Mouse (Mus musculus) right cerebral cortex, postnatal 25 days (tissue): ENCODE results near the gene Ttc25.
"Not testable (repeated sequence)": the region's sequence is repeated elsewhere in the genome, so short reads cannot be mapped to it uniquely, and the experiment has no call there.

Experiments
- DNase-seq: peaks from one replicate; pipeline ENCODE4 v3.0.0; 2022

Gene Ttc25

DNA sequence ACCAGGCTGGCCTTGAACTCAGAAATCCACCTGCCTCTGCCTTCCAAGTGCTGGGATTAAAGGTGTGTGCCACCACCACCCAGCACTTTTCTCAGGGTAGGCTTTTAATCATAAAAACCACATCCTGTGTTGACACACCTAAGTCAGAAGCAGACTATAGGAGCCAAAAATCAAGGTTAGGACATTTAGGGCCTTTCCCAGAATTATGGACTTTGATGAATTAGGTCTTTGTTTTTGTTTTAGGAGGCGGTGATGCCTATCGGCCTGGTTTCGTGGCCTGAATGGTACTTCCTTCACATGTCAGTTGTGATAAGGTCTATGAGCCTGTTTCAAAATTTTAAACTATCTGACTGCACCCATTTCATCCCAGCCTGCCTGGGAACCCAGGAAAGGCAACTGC lies 28.8 kb downstream of the Ttc25 start:
- no peak for DNase-seq

DNA sequence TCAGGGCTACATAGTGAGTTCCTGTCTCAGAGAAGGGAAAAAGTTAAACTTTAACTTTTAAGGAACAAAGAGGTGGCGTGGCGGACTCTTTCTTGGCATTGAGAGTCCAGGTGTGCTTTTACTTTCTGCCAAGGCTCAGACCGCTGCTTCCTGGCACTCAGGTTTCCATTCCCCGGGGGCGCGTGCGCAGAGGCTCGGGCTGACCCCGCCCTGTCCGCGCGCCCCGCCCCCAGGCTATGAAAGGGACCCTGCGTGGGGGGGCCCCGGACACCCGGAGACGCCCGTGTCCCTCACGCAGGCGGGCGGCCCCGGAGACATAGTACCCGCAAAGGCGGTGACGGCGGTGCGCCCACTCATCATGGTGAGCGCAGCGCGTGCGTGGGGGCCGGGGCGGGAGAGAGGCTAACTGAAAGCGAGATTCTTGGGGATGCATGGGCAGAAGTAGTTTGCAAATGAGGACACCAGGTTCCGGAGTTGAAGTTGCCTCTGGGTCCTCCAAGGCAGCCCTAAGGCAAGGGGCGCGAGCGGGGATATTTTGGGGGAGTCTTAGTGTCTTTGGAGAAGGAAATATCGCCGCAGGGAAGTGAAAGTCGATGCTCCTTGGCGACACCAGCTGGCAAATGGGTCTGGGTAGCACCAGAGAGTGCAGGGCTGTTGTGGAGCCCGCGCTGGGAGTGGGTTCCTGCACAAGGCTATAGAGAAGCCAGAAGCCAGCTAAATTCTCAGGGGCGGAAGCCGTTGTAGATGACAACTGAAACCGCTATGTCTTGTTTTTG lies 29.5 kb downstream of the Ttc25 start, which contains the start of gene Cnp:
Cnp (plus strand) TSS at position 197 of the 776 bp plus-strand sequence.
- peak; percentile 58 for DNase-seq

DNA sequence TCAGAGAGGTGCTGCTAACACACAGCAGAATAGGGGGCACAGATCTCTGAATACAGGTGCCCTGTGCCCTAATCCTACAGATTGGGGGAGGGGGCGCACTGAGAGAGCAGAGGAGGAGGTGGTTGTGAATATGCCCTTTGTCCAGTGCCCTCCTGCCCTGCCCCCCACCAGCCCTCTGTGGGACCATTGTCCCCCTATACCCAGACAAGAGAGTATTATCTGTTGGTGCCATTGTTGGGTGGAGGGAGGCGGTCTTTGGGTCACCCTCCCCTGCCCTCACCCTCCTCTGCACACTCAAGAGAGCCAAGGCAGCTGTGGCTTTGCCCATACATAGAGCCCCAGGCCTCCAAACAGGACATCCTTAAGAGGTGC lies 30.1 kb downstream of the Ttc25 start:
- no peak for DNase-seq

DNA sequence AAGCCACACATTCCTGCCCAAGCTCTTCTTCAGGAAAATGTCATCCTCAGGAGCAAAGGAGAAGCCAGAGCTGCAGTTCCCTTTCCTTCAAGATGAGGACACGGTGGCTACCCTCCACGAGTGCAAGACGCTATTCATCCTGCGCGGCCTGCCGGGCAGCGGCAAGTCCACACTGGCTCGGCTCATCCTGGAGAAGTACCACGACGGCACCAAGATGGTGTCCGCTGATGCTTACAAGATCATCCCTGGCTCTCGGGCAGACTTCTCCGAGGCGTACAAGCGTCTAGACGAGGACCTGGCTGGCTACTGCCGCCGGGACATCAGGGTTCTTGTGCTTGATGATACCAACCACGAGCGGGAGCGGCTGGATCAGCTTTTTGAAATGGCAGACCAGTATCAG lies 30.8 kb downstream of the Ttc25 start:
- no peak for DNase-seq

DNA sequence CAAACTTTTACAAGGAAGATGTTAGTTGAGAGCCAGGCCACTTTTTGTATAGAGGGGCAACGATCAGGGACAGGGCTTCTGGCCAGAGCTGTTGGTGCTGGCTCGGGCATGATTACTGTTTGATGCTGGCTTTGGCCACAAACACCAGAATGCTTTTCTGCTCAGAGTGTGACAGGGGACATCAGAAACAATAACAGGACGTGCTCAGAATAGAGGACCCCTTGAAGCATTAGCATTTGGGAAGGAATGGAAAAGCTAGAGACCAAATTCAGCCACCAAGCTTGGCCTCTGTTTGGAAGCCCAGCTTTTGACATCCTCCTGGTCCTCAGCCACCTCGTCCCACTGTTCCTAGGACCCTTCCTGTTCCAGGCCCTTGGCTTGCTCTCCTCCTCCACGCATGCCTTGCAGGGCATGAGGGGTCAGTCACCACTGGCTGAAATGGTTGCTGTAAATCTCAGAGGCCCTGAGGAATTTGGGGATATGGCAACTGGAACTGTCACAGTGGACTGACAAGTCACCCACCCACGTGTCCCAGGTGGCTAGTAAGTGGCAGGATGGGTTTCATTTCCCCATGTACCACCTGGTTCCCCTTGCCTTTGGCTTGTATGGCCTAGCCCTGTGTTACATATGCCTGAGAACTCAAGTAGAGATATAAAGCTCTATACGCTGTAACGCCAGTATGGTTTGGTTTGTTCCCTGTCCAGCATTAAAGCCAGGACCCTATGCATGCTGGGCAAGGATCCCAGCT lies 32.6 kb downstream of the Ttc25 start:
- DNase-seq = no peak

DNA sequence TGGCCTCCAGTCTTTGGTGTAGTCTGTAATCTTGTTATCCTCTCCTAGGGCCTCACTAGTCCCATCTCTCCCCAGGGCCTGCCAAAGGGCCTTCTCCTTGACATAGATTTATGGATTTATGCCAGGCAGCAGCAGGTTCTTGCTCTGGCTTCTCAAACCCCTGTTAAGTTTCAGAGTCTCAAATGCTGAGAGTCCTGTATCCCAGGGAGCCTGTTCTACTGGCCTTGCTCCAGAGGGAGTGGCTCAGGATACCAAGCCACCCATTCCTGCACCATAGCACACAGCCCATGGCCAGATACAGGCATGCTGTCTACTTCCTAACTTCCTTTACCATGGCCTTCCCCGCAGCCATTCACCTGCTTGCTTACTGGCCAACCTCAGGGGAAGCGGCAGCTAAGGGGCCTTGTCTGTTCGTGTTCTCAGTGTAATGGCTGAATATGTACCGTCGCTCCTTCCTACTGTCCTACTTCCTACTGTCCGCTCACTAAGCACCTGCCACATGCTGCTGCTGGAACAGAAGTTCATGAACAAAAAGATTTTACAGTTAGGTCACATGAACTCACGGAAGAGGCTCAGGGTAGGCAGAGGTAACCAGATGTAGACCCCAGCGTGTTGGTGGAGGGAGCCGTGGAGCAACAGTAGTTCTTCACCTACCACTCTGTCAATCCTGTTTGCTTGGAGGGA lies 33.9 kb downstream of the Ttc25 start:
- no peak for DNase-seq

DNA sequence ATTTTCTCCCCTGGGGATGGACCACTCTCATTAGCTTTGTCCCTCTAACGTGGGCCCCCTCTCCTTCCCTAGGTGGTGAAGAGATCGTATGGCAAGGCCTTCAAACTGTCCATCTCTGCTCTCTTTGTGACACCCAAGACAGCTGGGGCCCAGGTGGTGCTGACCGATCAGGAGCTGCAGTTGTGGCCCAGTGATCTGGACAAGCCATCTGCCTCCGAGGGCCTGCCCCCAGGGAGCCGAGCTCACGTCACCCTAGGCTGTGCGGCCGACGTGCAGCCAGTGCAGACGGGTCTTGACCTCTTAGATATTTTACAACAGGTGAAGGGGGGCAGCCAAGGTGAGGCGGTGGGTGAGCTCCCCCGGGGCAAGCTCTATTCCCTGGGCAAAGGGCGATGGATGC lies 34.9 kb downstream of the Ttc25 start:
- DNase-seq = no peak

DNA sequence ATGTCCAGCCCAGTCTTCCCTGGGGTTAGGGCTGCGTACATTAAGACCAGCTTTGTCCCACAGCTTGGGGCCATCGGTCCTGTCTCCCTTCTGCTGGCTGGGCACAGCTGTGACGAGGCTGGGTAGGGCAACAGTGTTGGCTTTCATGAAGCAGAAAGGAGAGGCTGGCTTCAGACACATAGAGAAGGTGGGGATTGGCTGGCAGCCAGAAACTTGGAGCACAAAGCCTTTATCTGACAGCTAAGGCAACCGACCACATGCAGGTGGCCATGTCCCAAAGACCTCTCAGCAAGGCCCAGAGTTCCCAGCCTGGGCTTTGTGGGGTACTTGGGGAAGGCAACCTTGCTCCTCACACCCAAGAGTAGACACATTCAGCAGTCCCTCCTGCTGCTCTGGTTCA lies 36.3 kb downstream of the Ttc25 start:
- DNase-seq = no peak

DNA sequence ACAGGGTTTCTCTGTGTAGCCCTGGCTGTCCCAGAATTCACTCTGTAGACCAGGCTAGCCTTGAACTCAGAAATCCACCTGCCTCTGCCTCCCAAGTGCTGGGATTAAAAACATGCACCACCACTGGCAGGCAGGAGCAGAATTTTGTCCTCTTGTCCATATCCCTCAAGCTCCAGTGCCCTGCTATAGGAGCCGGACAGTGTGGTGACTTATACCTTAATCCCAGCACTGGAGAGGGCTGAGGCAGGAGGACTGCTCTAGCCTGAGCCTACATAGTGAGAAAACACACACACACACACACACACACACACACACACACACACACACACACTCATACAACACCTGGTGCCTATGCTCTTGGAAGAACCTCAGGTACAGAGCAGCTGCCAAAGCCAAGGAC lies 37.0 kb downstream of the Ttc25 start:
- not testable (repeated sequence) for DNase-seq

DNA sequence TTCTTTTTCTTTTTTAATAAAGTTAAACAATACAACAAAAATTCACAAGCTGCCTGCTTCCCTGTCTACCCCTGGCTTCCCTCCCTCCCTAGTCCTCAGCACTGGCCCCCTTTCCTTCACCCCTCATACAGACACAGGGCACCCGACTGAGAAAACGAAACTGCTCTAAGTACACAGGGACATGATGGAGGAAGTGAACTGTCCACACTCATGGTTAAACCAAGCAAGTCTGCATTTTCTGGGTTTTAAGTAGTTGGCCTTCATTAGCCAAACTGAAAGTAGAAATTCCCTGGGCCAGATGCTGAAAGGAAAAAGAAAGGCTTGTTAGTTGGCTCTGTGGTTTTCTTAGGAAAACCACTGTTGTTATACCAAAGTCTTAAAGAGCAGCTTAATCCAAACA lies 37.4 kb downstream of the Ttc25 start:
- DNase-seq = no peak

DNA sequence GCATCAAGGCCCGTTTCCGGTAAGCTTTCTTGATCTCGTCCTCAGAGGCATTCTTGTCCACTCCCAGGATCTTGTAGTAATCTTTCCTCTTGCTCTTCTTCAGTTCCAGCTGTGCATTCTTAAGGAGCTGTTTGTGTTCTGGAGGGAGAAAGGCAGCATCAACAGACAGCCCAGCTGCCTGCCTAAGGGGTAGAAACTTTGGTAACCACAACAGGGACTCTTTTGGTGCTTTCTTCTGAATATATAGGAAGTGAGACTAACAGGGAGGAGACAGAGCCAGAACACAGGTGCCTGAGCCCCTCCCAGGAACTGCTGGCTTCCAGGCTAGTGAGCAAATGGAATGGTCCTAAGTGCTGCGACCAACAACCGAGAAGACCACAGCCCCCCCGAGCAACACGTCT lies 39.2 kb downstream of the Ttc25 start:
- DNase-seq = no peak

DNA sequence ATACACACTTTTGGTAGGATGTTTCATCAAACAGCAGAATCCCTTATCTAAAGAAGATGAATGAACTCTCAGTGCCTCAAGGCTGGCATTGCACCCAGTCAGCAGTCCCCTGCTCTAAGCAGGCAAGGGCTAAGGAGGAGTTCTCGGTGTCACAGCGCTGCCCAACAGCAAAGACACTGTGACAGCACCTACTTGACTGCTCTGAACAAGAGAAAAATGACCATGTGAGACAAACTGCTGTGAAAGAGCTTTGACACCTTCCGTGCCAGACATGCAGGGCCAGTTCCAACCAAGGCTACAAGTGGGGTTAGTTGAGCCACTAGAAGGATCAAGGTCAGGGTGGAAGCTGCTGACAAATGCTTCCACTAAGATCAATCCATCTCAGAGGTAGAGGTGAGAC lies 39.7 kb downstream of the Ttc25 start:
- no peak for DNase-seq

DNA sequence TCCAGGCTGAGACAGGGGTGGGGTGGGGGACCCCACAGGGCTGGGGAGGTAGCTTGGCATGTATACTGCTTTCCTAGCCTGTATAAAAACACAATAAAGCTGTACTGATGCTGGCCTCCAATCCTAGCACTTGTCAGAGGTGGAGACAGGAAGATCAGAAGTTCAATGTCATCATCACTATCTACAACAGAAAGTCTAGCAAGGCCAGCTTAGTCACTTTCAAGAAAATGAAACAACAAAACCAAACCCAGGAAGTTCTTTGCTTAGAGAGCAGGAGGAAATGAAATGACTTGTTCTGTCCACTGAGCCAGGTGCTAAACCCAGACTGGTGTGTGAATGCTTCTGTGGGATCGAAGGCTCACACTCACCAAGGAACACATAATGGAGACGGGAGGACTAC lies 43.1 kb downstream of the Ttc25 start:
- DNase-seq = no peak

DNA sequence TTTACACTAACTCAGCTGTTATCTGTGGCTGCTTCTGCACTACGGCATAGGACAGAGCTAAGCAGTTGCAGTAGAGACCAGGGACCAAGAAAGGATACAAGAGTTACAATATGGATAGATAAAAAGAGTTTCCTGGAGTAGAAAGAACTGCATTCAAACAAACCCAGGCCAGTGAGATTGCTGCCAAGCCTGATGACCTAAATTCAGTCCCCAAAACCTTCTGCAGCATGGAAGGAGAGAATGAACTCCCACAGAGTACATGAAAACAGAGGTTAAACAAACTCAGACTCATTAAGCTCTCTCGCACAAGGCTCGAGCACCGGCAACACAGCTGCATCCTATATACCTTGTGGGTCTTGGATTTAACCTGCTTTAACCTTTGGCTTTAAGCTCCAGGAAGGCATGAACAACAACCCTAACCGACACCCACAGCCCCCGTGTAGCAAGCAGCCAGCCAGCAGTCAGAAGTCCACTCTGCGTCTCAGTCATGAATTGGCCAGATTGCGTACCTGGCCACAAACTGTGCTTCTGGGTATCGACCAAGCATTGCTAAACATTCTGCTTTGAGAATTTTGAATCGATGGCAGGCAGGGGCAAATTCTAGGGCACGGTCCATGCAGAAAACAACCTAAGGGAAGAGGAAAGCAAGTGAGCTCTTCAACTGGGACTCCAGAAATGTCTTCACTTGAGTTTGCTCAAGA lies 47.1 kb downstream of the Ttc25 start:
- no peak for DNase-seq

DNA sequence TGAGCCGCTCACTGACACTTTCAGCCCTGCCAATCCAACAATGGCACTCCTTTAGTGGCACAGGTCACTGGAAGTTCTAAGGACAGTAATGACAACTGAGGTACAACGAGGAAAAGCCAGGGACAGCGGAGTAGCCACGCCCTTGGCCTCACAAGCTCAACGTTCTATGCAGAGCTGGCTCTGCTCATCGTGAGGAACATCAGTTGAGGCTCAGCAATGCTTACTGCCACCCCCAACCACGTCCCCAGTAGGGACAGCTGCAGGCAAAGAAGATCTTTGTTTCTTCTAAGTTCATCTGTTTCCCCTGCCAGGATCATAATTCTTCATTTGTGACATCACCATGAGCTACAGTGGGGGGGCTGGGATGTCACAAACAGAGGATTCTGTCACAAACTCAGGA lies 49.2 kb downstream of the Ttc25 start:
- no peak for DNase-seq

DNA sequence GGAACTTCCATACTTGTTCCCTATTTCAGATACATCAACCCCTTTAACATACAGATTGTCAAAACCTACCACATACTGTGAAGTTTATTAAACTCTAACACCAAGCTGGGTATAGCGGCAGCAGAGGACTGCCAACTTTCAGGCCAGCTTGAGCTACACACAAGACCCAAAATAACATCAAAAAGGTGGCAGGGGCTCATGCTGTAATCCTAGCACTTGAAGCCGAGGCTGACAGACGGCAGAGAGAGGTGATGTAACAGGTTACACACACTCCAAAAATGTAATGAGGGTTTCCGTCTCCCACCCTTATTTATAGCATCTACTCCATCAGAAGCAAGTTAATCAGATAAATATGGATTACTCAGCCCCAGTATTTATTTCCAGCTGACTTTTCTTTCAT lies 50.1 kb downstream of the Ttc25 start:
- DNase-seq = no peak

DNA sequence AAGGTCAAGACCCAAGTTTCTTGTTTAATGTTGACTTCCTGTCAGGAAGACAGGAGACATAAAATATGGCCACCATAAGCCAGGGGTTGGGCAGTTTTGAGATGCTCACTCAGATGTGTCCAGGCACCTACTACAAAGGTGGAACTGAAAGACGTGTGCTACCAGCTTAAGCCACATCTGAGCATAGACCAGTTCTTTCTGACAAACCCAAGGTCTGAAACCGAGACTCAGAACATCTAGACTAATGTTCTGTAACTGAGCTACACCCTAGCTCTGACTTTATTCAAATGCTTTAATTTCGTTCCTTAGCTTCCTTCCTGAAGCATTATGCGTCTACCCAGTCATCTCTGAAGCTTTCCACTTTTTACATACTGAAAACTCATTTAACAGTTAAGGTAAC lies 52.7 kb downstream of the Ttc25 start:
- DNase-seq = no peak

DNA sequence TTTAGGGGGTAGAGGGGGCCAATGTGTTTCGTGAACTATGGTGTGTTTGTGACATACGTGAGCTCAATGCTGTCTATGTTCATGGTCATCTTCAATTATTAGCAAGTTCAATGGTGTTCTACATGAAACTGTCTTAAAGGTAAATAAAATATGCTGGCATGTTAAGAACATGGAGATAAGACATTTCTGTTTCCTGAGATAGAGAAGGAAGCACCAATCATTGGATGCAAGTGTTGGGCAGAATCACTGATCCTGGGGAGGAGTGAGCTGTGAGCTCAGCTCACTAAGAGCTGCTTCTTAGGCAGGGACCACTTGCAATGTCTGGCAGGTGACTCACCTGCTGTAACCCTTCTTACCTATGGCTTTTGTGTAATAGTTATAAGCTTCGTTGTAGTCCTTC lies 56.0 kb downstream of the Ttc25 start:
- DNase-seq = no peak

DNA sequence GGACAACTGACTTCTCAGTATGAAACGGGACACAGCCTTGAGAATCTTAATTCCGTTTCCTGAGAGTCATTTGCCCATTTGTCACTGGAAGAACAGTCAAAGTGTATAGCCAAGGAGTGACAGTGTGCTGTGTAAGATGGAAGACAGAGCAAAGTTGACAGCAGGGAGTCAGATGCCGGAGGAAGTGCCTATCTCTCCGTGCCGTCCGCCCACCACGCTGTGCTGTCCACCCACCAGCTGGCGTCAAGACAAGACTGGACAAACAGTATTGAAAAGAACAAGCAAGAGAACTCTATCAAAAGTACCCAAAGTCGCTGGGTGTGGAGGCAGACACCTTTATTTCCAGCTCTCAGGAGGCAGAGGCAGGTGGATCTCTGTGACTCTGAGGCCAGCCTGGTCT lies 57.7 kb downstream of the Ttc25 start:
- no peak for DNase-seq

DNA sequence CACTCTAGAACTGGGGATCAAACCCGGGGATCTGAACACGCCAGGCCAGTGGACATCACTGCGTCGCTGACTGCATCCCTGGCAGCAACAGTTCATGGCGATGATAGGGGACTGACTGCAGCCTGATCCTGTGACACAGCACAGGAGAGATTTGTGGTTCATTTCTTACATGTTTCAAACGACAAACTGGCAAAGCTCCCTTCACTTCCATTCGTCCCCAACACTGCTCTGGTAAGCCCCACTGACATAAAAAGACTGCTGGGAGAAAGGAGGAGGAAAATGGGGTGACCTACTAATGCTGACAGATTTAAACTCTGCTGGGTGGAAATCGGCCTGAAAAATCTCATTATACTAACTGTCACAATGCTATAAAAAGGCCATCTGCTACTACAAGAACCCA lies 58.4 kb downstream of the Ttc25 start:
- no peak for DNase-seq

DNA sequence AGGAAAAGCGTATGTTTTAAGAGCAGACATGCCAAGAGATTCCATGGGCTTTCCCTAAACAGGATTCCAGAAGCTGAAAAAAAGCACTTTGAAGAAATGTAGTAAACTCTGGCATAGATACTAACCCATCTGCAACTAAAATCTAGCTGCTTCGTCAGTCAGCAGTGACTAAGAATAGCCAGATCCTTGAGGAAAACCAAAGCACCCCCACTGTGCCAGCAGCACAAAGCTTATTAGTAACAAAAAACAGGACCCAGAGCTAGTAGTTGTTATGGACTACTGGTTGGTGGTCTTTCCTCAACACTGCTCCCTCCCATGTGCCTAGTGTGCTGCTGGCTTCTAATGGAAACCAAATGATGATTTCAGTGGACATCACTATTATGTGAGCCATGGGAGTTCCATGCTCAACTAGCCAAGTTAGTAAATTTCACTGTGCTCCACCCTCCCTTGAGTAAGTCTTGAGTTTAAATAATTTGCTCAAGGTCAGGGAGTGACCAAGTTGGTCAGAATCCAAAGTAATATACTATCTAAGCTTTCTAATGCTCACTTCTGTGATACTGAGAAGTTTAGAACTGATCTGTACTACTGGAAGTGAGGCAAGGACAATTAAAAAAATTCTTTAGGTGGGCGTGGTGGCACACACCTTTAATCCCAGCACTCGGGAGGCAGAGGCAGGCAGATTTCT lies 59.1 kb downstream of the Ttc25 start:
- DNase-seq = no peak

DNA sequence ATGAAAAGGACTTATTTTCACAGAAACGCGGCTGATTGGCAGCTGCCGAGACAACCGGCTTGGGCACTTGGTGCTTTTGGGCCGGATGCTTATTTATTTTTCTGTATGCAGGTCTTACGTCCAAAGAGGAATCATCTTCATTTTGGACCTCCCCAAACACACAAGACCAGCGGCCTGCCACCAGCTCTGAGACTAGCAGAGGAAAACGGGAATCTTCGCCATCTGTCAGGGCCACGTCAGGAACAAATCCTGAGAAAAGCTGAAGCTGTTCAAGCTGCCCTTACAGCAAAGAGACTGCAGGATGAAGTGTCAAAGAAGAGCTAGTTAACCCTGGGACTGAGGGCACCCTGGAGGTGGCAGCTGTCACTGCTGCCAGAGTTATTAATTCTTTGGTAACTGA lies 60.0 kb downstream of the Ttc25 start:
- DNase-seq = no peak

DNA sequence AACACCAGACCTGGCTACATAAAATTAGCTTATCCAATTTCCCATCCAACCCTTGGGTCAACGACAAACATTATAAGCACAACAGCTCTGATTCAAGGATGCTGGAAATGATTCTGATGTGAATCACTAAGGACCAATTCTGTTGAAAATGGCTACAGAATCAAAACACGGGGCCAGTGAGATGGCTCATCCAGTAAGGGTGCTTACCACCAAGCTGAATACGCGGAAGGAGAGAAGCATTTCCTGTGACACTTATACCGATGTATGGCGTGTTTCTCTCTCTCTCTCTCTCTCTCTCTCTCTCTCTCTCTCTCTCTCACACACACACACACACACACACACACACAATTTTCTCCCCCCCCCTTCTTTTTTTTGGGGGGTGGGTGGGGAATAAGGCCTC lies 61.7 kb downstream of the Ttc25 start:
- DNase-seq = no peak
